Mouse (Mus musculus): Measurements from ENCODE around the gene Tssk3. TPM values are rescaled to one million over a fixed set of nuclear protein-coding genes. Genes with fewer than 3 reads are reported as not detected.
"Not testable (repeated sequence)": the region's sequence is repeated elsewhere in the genome, so short reads cannot be mapped to it uniquely, and the experiment has no call there.

Tssk3 gene
- total and polyA plus RNA-seq, 2 experiments from 2014 or later: 0.24 to 0.98 TPM

- Histone ChIP-seq H3K4me3 (ENCODE audit: low read depth, low read length) (peak within 1 kb of the TSS; percentile 90), H3K9ac (peak within 1 kb of the TSS; percentile 84), H3K4me2 (ENCODE audit: low read depth) (peak within 1 kb of the TSS; percentile 83), H3K9me3 (ENCODE audit: low read length) (no peaks in the 10 kb centered on the region), H3K4me1 (ENCODE audit: insufficient read depth) (peaks cover 7% of the 10 kb centered on the region), H3K27me3 (ENCODE audit: insufficient read depth, low read length) (no peaks in the 10 kb centered on the region), H3K27ac (ENCODE audit: low read depth, low read length) (peak within 1 kb of the TSS; percentile 90), H3K36me3 (ENCODE audit: insufficient read depth) (peaks cover 24% of the 10 kb centered on the region)
- under 1% methylated on average over 44 of the region's 46 CpGs for WGBS
- peak; percentile 100 for DNase-seq
- ATAC-seq: peak; percentile 99
- 0 out of 2 replicates have a peak, but pooled peaks have one; percentile 16 for TF ChIP-seq CTCF (IDR thresholded peaks at IDR 0.05; ENCODE audit: low read depth)
These were observed 29.4 kb downstream of the Tssk3 start, which contains the start of gene Bsdc1 for GRCm38 (mm10) chr4:129461183-129461960. TSS of gene Bsdc1 (plus strand) at chr4:129461581.

- Histone ChIP-seq H3K27me3 (ENCODE audit: insufficient read depth, low read length) (no peaks in the 10 kb centered on the region), H3K4me3 (ENCODE audit: low read depth, low read length) (peak overlapping the region; percentile 90), H3K9me3 (ENCODE audit: low read length) (no peaks in the 10 kb centered on the region), H3K4me2 (ENCODE audit: low read depth) (peak overlapping the region; percentile 49), H3K27ac (ENCODE audit: low read depth, low read length) (peak overlapping the region; percentile 90), H3K9ac (peak overlapping the region; percentile 56), H3K36me3 (ENCODE audit: insufficient read depth) (peaks cover 19% of the 10 kb centered on the region), H3K4me1 (ENCODE audit: insufficient read depth) (peaks cover 7% of the 10 kb centered on the region)
- whole genome bisulfite sequencing: 0% methylated on average over 4 of the region's 4 CpGs
- ATAC-seq (peak; percentile 7), DNase-seq (no peak)
- TF ChIP-seq CTCF (IDR thresholded peaks at IDR 0.05; ENCODE audit: low read depth): no peak
These were observed 30.0 kb downstream of the Tssk3 start for GRCm38 (mm10) chr4:129460827-129461182.

GRCm38 (mm10) chr4:129459726-129460125 lies 31.1 kb downstream of the Tssk3 start:
- 92% methylated on average over 3 of the region's 3 CpGs for WGBS
- H3K9ac ChIP-seq: no peak overlapping the region
- no peak overlapping the region for H3K27ac ChIP-seq (ENCODE audit: low read depth, low read length)
- peaks cover 7% of the 10 kb centered on the region for H3K4me1 ChIP-seq (ENCODE audit: insufficient read depth)
- no peak overlapping the region for H3K4me2 ChIP-seq (ENCODE audit: low read depth)
- peaks cover 9% of the 10 kb centered on the region; the same call in 1 of the 2 replicates for H3K36me3 ChIP-seq (ENCODE audit: insufficient read depth)
- ATAC-seq (no peak), DNase-seq (no peak)
- H3K9me3 ChIP-seq (ENCODE audit: low read length): no peaks in the 10 kb centered on the region
- TF ChIP-seq CTCF (IDR thresholded peaks at IDR 0.05; ENCODE audit: low read depth): no peak
- H3K27me3 ChIP-seq (ENCODE audit: insufficient read depth, low read length): no peaks in the 10 kb centered on the region
- H3K4me3 ChIP-seq (ENCODE audit: low read depth, low read length): no peak overlapping the region

- H3K27me3 ChIP-seq (ENCODE audit: insufficient read depth, low read length); H3K36me3 ChIP-seq (ENCODE audit: insufficient read depth); H3K4me2 ChIP-seq (ENCODE audit: low read depth); H3K9me3 ChIP-seq (ENCODE audit: low read length); H3K4me3 ChIP-seq (ENCODE audit: low read depth, low read length); H3K4me1 ChIP-seq (ENCODE audit: insufficient read depth); DNase-seq; H3K27ac ChIP-seq (ENCODE audit: low read depth, low read length); ATAC-seq; H3K9ac ChIP-seq: not testable (repeated sequence)
- WGBS: 86% methylated on average over 2 of the region's 2 CpGs
These were observed 33.5 kb downstream of the Tssk3 start for GRCm38 (mm10) chr4:129457311-129457710.

GRCm38 (mm10) chr4:129456126-129456525 lies 34.7 kb downstream of the Tssk3 start:
- Histone ChIP-seq H3K27ac (ENCODE audit: low read depth, low read length) (no peak overlapping the region), H3K9ac (no peak overlapping the region), H3K4me3 (ENCODE audit: low read depth, low read length) (no peak overlapping the region), H3K4me1 (ENCODE audit: insufficient read depth) (no peaks in the 10 kb centered on the region), H3K9me3 (ENCODE audit: low read length) (no peaks in the 10 kb centered on the region), H3K4me2 (ENCODE audit: low read depth) (no peak overlapping the region), H3K27me3 (ENCODE audit: insufficient read depth, low read length) (no peaks in the 10 kb centered on the region), H3K36me3 (ENCODE audit: insufficient read depth) (no peaks in the 10 kb centered on the region)
- 45% methylated on average over 5 of the region's 5 CpGs for WGBS
- DNase-seq (no peak), ATAC-seq (no peak)
- no peak for TF ChIP-seq CTCF (IDR thresholded peaks at IDR 0.05; ENCODE audit: low read depth)

GRCm38 (mm10) chr4:129455265-129455664 lies 35.6 kb downstream of the Tssk3 start:
- ATAC-seq (peak; percentile 84), DNase-seq (peak; percentile 91)
- Histone ChIP-seq H3K4me2 (ENCODE audit: low read depth) (no peak overlapping the region), H3K4me1 (ENCODE audit: insufficient read depth) (no peaks in the 10 kb centered on the region), H3K9me3 (ENCODE audit: low read length) (no peaks in the 10 kb centered on the region), H3K27ac (ENCODE audit: low read depth, low read length) (no peak overlapping the region), H3K36me3 (ENCODE audit: insufficient read depth) (no peaks in the 10 kb centered on the region), H3K9ac (no peak overlapping the region), H3K27me3 (ENCODE audit: insufficient read depth, low read length) (no peaks in the 10 kb centered on the region), H3K4me3 (ENCODE audit: low read depth, low read length) (no peak overlapping the region)
- 0% methylated on average over 5 of the region's 5 CpGs for WGBS
- TF ChIP-seq CTCF (IDR thresholded peaks at IDR 0.05; ENCODE audit: low read depth): peak; percentile 98

GRCm38 (mm10) chr4:129451471-129452169 lies 39.2 kb downstream of the Tssk3 start:
- no peak overlapping the region for H3K4me3 ChIP-seq (ENCODE audit: low read depth, low read length)
- H3K27me3 ChIP-seq (ENCODE audit: insufficient read depth, low read length): no peaks in the 10 kb centered on the region
- H3K9me3 ChIP-seq (ENCODE audit: low read length): no peaks in the 10 kb centered on the region
- DNase-seq (no peak), ATAC-seq (no peak)
- no peaks in the 10 kb centered on the region for H3K36me3 ChIP-seq (ENCODE audit: insufficient read depth)
- TF ChIP-seq CTCF (IDR thresholded peaks at IDR 0.05; ENCODE audit: low read depth): no peak
- 84% methylated on average over 15 of the region's 15 CpGs for WGBS
- no peak overlapping the region for H3K4me2 ChIP-seq (ENCODE audit: low read depth)
- no peaks in the 10 kb centered on the region for H3K4me1 ChIP-seq (ENCODE audit: insufficient read depth)
- no peak overlapping the region for H3K9ac ChIP-seq
- no peak overlapping the region for H3K27ac ChIP-seq (ENCODE audit: low read depth, low read length)
